Mouse (Mus musculus) embryonic fibroblast, embryonic 13.5 days (primary cell): Measurements from ENCODE around the gene Tle4.

Source experiments
- CTCF ChIP-seq: IDR thresholded peaks from 2 replicates; pipeline ENCODE4 v1.5.1; 2011; ENCODE audit warnings: mild to moderate bottlenecking, control low read depth, low read length, moderate library complexity, borderline replicate concordance; ENCODE audit not compliant: insufficient read depth
- POLR2A ChIP-seq: IDR thresholded peaks from 2 replicates; pipeline ENCODE4 v1.6.1; 2011; ENCODE audit warnings: low read depth, mild to moderate bottlenecking, control low read depth, low read length, moderate library complexity

- TF ChIP-seq CTCF = no peak
- TF ChIP-seq POLR2A = no peak
Measured at GRCm38 (mm10) chr19:14578698-14579097, 19.2 kb downstream of the Tle4 start.
